Mouse (Mus musculus): ENCODE results near the gene Trappc2l. TPM values are rescaled to one million over a fixed set of nuclear protein-coding genes. Genes with fewer than 3 reads are reported as not detected.

The Trappc2l gene
- polyA plus RNA-seq (2015; fragmentation: Illumina TruSeq; extraction: RNeasy Lipid Tissue Mini Kit (QIAGEN cat#74804); ENCODE audit: insufficient read depth, low read depth, low replicate concordance) = 17.6 TPM

DNA sequence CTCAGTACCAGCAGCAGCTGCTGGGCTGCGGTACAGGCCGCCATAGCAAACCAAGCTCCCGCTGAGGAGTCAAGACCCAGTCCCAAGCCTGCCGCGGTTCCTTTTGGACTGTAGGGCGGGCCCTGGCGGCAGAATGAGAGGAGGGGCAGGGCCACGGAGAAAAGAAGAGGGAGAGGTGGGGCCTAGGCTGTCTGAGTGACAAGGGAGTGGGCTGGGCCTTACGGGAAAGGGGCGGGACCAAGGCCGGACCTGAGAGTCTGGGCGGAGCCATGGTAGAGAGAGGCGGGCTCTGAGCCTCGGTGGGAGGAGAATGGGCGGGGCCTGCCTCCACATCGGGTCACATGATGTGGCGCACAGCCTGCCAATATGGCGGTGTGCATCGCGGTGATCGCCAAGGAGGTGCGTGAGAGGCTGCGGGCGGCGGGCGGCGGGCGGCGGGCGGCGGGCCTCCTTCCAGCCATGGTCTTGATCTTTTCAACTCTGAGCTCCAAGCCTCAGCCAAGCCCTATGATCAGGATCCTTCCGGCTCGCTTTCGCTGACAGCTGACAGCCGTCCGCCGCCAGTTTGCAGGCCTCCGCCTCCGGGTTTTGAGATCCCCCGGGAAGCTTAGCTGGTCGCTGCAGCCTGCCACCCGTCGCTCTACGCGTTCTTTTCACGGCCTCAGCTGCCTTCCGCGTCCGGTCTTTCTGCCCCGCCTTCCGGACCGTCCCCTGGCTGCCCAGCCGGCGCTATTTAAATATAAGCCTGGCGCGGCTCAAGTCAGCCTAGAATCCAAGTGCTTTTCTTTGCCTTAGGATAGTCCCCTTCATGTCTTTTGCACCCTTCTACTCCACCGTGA lies at the start of gene Trappc2l, which contains the start of gene Galns:
Gene Trappc2l (plus strand): TSS at position 346 of the 839 bp plus-strand sequence.
Gene Galns (minus strand): TSS at position 169 of the 839 bp plus-strand sequence.

GRCm38 (mm10) chr8:122567361-122568108 lies 43.9 kb upstream of the Trappc2l start, which contains the start of gene Cdt1:
Cdt1 (plus strand) TSS chr8:122568015.

GRCm38 (mm10) chr8:122576648-122577022 lies 34.8 kb upstream of the Trappc2l start, which contains the start of gene Aprt:
Aprt (minus strand) TSS chr8:122576909.

GRCm38 (mm10) chr8:122622727-122623126 lies 11.3 kb downstream of the Trappc2l start, which contains the start of gene Pabpn1l:
Pabpn1l (minus strand) TSS chr8:122622739.

Other genes with a start within 250 kb of the Trappc2l start
- 11.0 TPM for gene Zc3h18, start 235.0 kb upstream of the Trappc2l start, polyA plus RNA-seq (2015; fragmentation: Illumina TruSeq; extraction: RNeasy Lipid Tissue Mini Kit (QIAGEN cat#74804); ENCODE audit: insufficient read depth, low read depth, low replicate concordance)
- gene Il17c, start 189.6 kb upstream of the Trappc2l start, polyA plus RNA-seq (2015; fragmentation: Illumina TruSeq; extraction: RNeasy Lipid Tissue Mini Kit (QIAGEN cat#74804); ENCODE audit: insufficient read depth, low read depth, low replicate concordance) = not detected
- 26.7 TPM for gene Cyba, start 178.7 kb upstream of the Trappc2l start, polyA plus RNA-seq (2015; fragmentation: Illumina TruSeq; extraction: RNeasy Lipid Tissue Mini Kit (QIAGEN cat#74804); ENCODE audit: insufficient read depth, low read depth, low replicate concordance)
- gene Mvd, start 168.2 kb upstream of the Trappc2l start, polyA plus RNA-seq (2015; fragmentation: Illumina TruSeq; extraction: RNeasy Lipid Tissue Mini Kit (QIAGEN cat#74804); ENCODE audit: insufficient read depth, low read depth, low replicate concordance) = 4.5 TPM
- 0.68 TPM for gene Snai3, start 150.9 kb upstream of the Trappc2l start, polyA plus RNA-seq (2015; fragmentation: Illumina TruSeq; extraction: RNeasy Lipid Tissue Mini Kit (QIAGEN cat#74804); ENCODE audit: insufficient read depth, low read depth, low replicate concordance)
- gene Rnf166, start 135.6 kb upstream of the Trappc2l start, polyA plus RNA-seq (2015; fragmentation: Illumina TruSeq; extraction: RNeasy Lipid Tissue Mini Kit (QIAGEN cat#74804); ENCODE audit: insufficient read depth, low read depth, low replicate concordance) = 9.4 TPM
- gene Ctu2, start 135.5 kb upstream of the Trappc2l start, polyA plus RNA-seq (2015; fragmentation: Illumina TruSeq; extraction: RNeasy Lipid Tissue Mini Kit (QIAGEN cat#74804); ENCODE audit: insufficient read depth, low read depth, low replicate concordance) = 6.3 TPM
- 16.5 TPM for gene Piezo1, start 60.3 kb upstream of the Trappc2l start, polyA plus RNA-seq (2015; fragmentation: Illumina TruSeq; extraction: RNeasy Lipid Tissue Mini Kit (QIAGEN cat#74804); ENCODE audit: insufficient read depth, low read depth, low replicate concordance)
- gene Cdt1, start 43.6 kb upstream of the Trappc2l start, polyA plus RNA-seq (2015; fragmentation: Illumina TruSeq; extraction: RNeasy Lipid Tissue Mini Kit (QIAGEN cat#74804); ENCODE audit: insufficient read depth, low read depth, low replicate concordance) = 1.1 TPM
- 22.5 TPM for gene Aprt, start 34.7 kb upstream of the Trappc2l start, polyA plus RNA-seq (2015; fragmentation: Illumina TruSeq; extraction: RNeasy Lipid Tissue Mini Kit (QIAGEN cat#74804); ENCODE audit: insufficient read depth, low read depth, low replicate concordance)
- gene Galns, start 177 bp upstream of the Trappc2l start, polyA plus RNA-seq (2015; fragmentation: Illumina TruSeq; extraction: RNeasy Lipid Tissue Mini Kit (QIAGEN cat#74804); ENCODE audit: insufficient read depth, low read depth, low replicate concordance) = 1.8 TPM
- gene Pabpn1l, start 11.1 kb downstream of the Trappc2l start, polyA plus RNA-seq (2015; fragmentation: Illumina TruSeq; extraction: RNeasy Lipid Tissue Mini Kit (QIAGEN cat#74804); ENCODE audit: insufficient read depth, low read depth, low replicate concordance) = not detected
- gene Cbfa2t3, start 87.5 kb downstream of the Trappc2l start, polyA plus RNA-seq (2015; fragmentation: Illumina TruSeq; extraction: RNeasy Lipid Tissue Mini Kit (QIAGEN cat#74804); ENCODE audit: insufficient read depth, low read depth, low replicate concordance) = 11.7 TPM
- 3.9 TPM for gene Acsf3, start 163.8 kb downstream of the Trappc2l start, polyA plus RNA-seq (2015; fragmentation: Illumina TruSeq; extraction: RNeasy Lipid Tissue Mini Kit (QIAGEN cat#74804); ENCODE audit: insufficient read depth, low read depth, low replicate concordance)
- not detected for gene Cdh15, start 236.3 kb downstream of the Trappc2l start, polyA plus RNA-seq (2015; fragmentation: Illumina TruSeq; extraction: RNeasy Lipid Tissue Mini Kit (QIAGEN cat#74804); ENCODE audit: insufficient read depth, low read depth, low replicate concordance)

All from pancreas, adult 10 weeks (tissue).